In genomic region chr17:45265587-45265986, GRCm38 (mm10) we compare ENCODE assay signal across 13 mouse cellular contexts.
"Had no signal": no experiment of that assay in that cellular context is flagged by ENCODE, and none has a peak within 500 bp of the region (broad histone marks: within the 10 kb centered on the region; RNA-seq: fewer than 3 reads in every experiment).

No protein-coding gene starts in this region.

- DNase-seq: lung, adult 18-20 months; lung, embryonic 14.5 days; lung, postnatal 10 days; lung, postnatal 4 days; midbrain, embryonic 14.5 days; retina, postnatal 1 day; right cerebral cortex, adult 18-20 months; right cerebral cortex, postnatal 14 days; right cerebral cortex, postnatal 4 days; spleen, adult 18-20 months; thymus, adult 18-20 months; thymus, postnatal 14 days; thymus, postnatal 36 days had no signal
